Mouse (Mus musculus) heart, embryonic 12.5 days (tissue): ENCODE results near the gene Tsacc. TPM values are rescaled to one million over a fixed set of nuclear protein-coding genes. Genes with fewer than 3 reads are reported as not detected.

ENCODE experiments used
- ATAC-seq: fragments of 200-750 bp; cut with Nextera tagmentation; 2 replicates; pipeline ENCODE4 v1.8.0; 2017; ENCODE audit warnings: moderate TSS enrichment, moderate library complexity; ENCODE audit not compliant: insufficient number of reproducible peaks, low FRiP score
- H3K27ac ChIP-seq: fragments of 300-500 bp; sonication (generic); 2 replicates; pipeline ENCODE4 v1.5.1; 2016; ENCODE audit warnings: mild to moderate bottlenecking, moderate library complexity; ENCODE audit not compliant: poor library complexity, severe bottlenecking
- H3K27me3 ChIP-seq: fragments of 300-500 bp; sonication (generic); replicated peaks from 2 replicates; pipeline ENCODE4 v1.6.1; 2016; ENCODE audit warnings: mild to moderate bottlenecking, moderate library complexity
- H3K36me3 ChIP-seq: fragments of 300-500 bp; sonication (generic); 2 replicates; pipeline ENCODE4 v1.6.1; 2016; ENCODE audit warnings: mild to moderate bottlenecking, moderate library complexity
- H3K4me1 ChIP-seq: fragments of 300-500 bp; sonication (generic); replicated peaks from 2 replicates; pipeline ENCODE4 v1.6.1; 2016; ENCODE audit warnings: mild to moderate bottlenecking
- H3K4me2 ChIP-seq: fragments of 300-500 bp; sonication (generic); 2 replicates; pipeline ENCODE4 v1.6.1; 2016; ENCODE audit warnings: mild to moderate bottlenecking, moderate library complexity
- H3K4me3 ChIP-seq: fragments of 300-500 bp; sonication (generic); 2 replicates; pipeline ENCODE4 v1.5.1; 2016; ENCODE audit warnings: mild to moderate bottlenecking
- H3K9ac ChIP-seq: fragments of 300-500 bp; sonication (generic); 2 replicates; pipeline ENCODE4 v1.6.1; 2016; ENCODE audit warnings: mild to moderate bottlenecking, moderate library complexity
- H3K9me3 ChIP-seq: fragments of 300-500 bp; sonication (generic); replicated peaks from 2 replicates; pipeline ENCODE4 v1.6.1; 2016; ENCODE audit warnings: mild to moderate bottlenecking, moderate library complexity
- WGBS: fragments of 180-500 bp; shearing (Covaris S2); methylation state at CpG from one replicate; pipeline ENCODE4 v1.1.7; 2016; 5-methylcytosine and 5-hydroxymethylcytosine counted together
- polyA plus RNA-seq: library from polyadenylated mRNA; unstranded; fragments of >200 nt; fragmentation: Nextera tagmentation; extraction: Ambion mirVana; gene quantifications from 2 replicates; pipeline ENCODE4 v1.2.1, GENCODE M21; 2016

Gene Tsacc
- polyA plus RNA-seq, 1 experiment from 2014 or later, result 12.7 TPM

GRCm38 (mm10) chr3:88254268-88254926, 42.4 kb downstream of the Tsacc start, which contains the start of gene Rhbg:
Rhbg (minus strand) TSS chr3:88254709.
- Histone ChIP-seq H3K36me3 (no peaks in the 10 kb centered on the region), H3K27ac (no peak within 1 kb of the TSS), H3K4me3 (peak within 1 kb of the TSS; percentile 47), H3K4me2 (peak within 1 kb of the TSS; percentile 77), H3K4me1 (peaks cover 9% of the 10 kb centered on the region), H3K9me3 (no peaks in the 10 kb centered on the region), H3K27me3 (peaks cover 69% of the 10 kb centered on the region), H3K9ac (peak within 1 kb of the TSS; percentile 22)
- ATAC-seq, result 0 out of 2 replicates have a peak, but pooled peaks have one; percentile 18
- 3% methylated on average over 34 of the region's 34 CpGs for WGBS

- H3K4me1 ChIP-seq, result peaks cover 9% of the 10 kb centered on the region
- peaks cover 77% of the 10 kb centered on the region for H3K27me3 ChIP-seq
- no peak for ATAC-seq
- no peak overlapping the region for H3K27ac ChIP-seq
- H3K4me3 ChIP-seq, result no peak overlapping the region
- no peaks in the 10 kb centered on the region for H3K36me3 ChIP-seq
- H3K4me2 ChIP-seq, result no peak overlapping the region
- H3K9ac ChIP-seq, result no peak overlapping the region
- WGBS, result 69% methylated on average over 6 of the region's 6 CpGs
- H3K9me3 ChIP-seq, result no peaks in the 10 kb centered on the region
Measured at GRCm38 (mm10) chr3:88252739-88253138, 44.1 kb downstream of the Tsacc start.

GRCm38 (mm10) chr3:88248406-88248805, 48.4 kb downstream of the Tsacc start:
- Histone ChIP-seq H3K9ac (no peak overlapping the region), H3K27ac (no peak overlapping the region), H3K4me3 (no peak overlapping the region), H3K27me3 (peaks cover 76% of the 10 kb centered on the region), H3K4me2 (no peak overlapping the region), H3K36me3 (no peaks in the 10 kb centered on the region), H3K4me1 (no peaks in the 10 kb centered on the region), H3K9me3 (no peaks in the 10 kb centered on the region)
- 88% methylated on average over 11 of the region's 11 CpGs for WGBS
- no peak for ATAC-seq

DNA sequence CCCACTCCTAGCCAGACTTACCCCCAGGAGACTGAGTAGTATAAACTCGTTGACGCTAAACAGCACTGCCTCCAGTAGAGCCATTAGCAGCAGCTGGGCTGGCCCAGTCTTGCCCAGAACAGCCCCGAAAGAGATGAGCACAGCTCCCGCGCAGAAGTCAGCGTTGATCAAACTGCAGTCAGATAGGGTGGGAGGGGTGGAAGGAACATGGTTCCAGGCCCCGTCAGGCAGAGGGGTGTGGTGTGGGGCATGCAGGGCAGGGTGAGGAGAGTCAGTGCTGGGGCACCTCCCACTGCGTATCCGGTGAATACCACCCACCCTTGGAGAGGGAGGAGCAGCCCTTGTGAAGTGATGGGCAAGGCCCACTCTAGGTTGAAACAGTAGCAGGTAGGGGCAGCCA, 49.1 kb downstream of the Tsacc start:
- 67% methylated on average over 9 of the region's 9 CpGs for WGBS

GRCm38 (mm10) chr3:88245811-88246210, 51.0 kb downstream of the Tsacc start:
- 18% methylated on average over 13 of the region's 13 CpGs for WGBS
- Histone ChIP-seq H3K36me3 (no peaks in the 10 kb centered on the region), H3K4me3 (no peak overlapping the region), H3K9me3 (no peaks in the 10 kb centered on the region), H3K27me3 (peaks cover 79% of the 10 kb centered on the region), H3K4me1 (peaks cover 5% of the 10 kb centered on the region), H3K9ac (no peak overlapping the region), H3K4me2 (no peak overlapping the region), H3K27ac (no peak overlapping the region)
- ATAC-seq, result no peak

More for the DNA sequence above, 49.1 kb downstream of the Tsacc start:
- peaks cover 76% of the 10 kb centered on the region for H3K27me3 ChIP-seq
- H3K27ac ChIP-seq, result no peak overlapping the region
- H3K4me2 ChIP-seq, result no peak overlapping the region
- no peaks in the 10 kb centered on the region for H3K4me1 ChIP-seq
- no peak overlapping the region for H3K4me3 ChIP-seq
- no peak for ATAC-seq
- H3K9ac ChIP-seq, result no peak overlapping the region
- H3K9me3 ChIP-seq, result no peaks in the 10 kb centered on the region
- no peaks in the 10 kb centered on the region for H3K36me3 ChIP-seq

DNA sequence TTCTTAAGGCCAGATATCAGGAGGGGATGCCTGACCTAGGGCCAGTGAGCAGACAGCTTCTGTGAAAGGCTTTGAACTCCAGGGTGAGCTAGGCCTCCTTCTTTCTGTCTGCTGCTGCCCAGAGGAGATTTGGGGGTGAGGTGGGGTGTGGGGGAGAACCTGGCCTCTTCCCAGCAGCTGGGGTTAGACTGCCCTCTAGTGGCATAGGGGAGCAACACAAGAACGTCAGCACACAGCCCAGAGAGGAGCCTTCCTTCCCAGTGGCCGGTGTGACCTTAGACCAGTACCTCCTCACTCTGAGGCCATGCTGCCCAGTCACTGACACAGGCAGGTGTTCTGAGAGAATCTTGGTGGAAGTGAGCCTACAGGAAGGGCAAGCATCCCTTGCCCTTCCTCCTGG, 52.7 kb downstream of the Tsacc start:
- 14% methylated on average over 2 of the region's 2 CpGs for WGBS
- no peak for ATAC-seq
- H3K27me3 ChIP-seq, result peaks cover 96% of the 10 kb centered on the region

DNA sequence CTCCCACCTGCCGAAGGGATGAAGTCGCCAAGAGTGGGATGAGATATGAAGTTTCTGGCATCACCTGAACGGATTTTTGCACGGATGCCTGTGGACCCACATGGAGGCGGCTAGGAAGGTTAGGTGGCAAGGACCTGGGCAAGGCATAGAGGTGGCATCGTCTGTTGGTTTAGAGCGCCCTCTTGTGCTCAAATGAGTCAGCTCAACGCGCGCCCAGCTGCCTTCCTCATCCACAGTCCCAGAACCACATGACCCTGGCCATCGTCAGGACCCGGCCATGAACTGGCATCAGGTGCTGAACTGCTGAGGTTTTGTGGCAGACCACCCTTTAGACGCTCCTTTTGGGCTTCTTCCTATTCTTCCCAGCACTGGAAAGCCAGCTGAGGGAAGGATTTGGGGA, 54.3 kb downstream of the Tsacc start:
- Histone ChIP-seq H3K4me2 (no peak overlapping the region), H3K27me3 (peaks cover 99% of the 10 kb centered on the region), H3K4me1 (peaks cover 5% of the 10 kb centered on the region), H3K9me3 (no peaks in the 10 kb centered on the region), H3K27ac (no peak overlapping the region), H3K36me3 (no peaks in the 10 kb centered on the region), H3K4me3 (no peak overlapping the region), H3K9ac (no peak overlapping the region)
- peak; percentile 50; the same call in 1 of the 2 replicates for ATAC-seq
- 3% methylated on average over 13 of the region's 13 CpGs for WGBS

More for the DNA sequence above, 52.7 kb downstream of the Tsacc start:
- no peak overlapping the region for H3K9ac ChIP-seq
- H3K9me3 ChIP-seq, result no peaks in the 10 kb centered on the region
- H3K36me3 ChIP-seq, result no peaks in the 10 kb centered on the region
- H3K4me2 ChIP-seq, result no peak overlapping the region
- no peak overlapping the region for H3K4me3 ChIP-seq
- peaks cover 5% of the 10 kb centered on the region for H3K4me1 ChIP-seq
- no peak overlapping the region for H3K27ac ChIP-seq

DNA sequence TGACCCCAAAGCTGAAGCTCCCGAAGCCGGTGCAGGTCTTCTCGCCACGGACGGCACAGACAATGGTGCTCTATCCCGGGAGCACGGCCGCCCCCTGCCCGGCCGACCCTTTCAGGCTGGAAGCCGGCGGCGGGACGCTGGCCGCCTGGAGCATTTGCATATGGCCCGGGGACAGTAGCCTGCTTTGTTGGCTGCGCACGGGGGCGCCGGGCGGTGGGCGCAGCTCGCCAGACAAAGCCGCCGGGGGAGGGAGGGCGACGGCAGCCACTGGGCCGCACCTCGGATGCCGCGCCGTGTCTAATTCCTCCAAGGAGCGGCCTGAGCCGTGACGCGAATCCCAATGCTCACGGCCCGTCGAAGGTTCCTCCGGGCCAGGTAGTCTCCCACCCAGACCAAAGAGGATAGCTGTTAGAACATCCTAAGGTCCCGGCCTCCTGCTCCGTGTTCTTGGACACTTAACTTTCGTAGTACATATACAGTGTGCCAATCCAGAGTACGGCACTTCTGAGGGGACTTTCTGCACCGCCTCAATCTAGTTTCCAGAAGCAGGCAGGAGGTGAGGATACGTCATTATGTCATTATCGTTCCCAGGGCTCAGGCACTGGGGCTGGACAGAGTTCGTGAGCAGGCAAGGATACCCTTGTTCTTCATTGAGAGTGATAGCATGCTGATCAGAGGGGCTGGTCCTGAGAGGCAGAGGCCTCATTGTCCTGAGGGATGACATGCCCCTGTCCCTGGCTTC, 55.6 kb downstream of the Tsacc start:
- Histone ChIP-seq H3K9ac (no peak overlapping the region), H3K36me3 (no peaks in the 10 kb centered on the region), H3K27ac (no peak overlapping the region), H3K4me3 (peak overlapping the region; percentile 23), H3K4me1 (peaks cover 5% of the 10 kb centered on the region), H3K4me2 (peak overlapping the region; percentile 50), H3K27me3 (peaks cover 99% of the 10 kb centered on the region), H3K9me3 (no peaks in the 10 kb centered on the region)
- ATAC-seq, result no peak
- WGBS, result 3% methylated on average over 48 of the region's 48 CpGs

- no peaks in the 10 kb centered on the region for H3K36me3 ChIP-seq
- peaks cover 5% of the 10 kb centered on the region for H3K4me1 ChIP-seq
- WGBS, result 55% methylated on average over 4 of the region's 4 CpGs
- peaks cover 97% of the 10 kb centered on the region for H3K27me3 ChIP-seq
- H3K27ac ChIP-seq, result no peak overlapping the region
- H3K4me3 ChIP-seq, result no peak overlapping the region
- ATAC-seq, result no peak
- H3K4me2 ChIP-seq, result no peak overlapping the region
- no peaks in the 10 kb centered on the region for H3K9me3 ChIP-seq
- no peak overlapping the region for H3K9ac ChIP-seq
Measured at GRCm38 (mm10) chr3:88239446-88239845, 57.4 kb downstream of the Tsacc start.

DNA sequence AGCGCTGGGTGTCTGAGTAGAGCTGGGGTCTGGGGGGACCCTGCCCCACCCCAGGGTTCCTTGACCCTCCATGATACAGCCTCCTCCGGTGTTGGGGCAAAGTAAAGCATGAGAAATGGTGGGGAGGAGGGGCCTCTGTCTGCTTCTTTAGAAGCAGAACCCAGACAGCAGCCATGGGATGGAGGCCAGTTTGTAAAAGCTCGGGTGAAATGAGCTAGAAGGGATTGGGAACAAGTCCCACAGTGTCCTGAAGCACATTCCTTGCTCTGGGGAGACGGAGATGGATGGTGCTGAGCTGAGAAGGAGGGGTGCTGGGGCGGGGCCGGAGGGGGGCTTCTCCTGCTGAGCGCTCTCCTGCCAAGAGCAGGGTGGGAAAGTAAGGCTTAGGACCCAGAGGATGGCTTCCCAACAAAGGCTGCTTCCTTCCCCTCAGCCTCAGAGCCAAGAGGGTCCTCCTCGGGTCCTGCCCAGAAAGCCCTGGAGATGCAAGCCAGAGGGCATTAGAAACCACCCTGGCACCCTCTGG, 57.9 kb downstream of the Tsacc start:
- peaks cover 5% of the 10 kb centered on the region for H3K4me1 ChIP-seq
- WGBS, result 48% methylated on average over 8 of the region's 8 CpGs
- no peak overlapping the region for H3K4me2 ChIP-seq
- no peak overlapping the region for H3K4me3 ChIP-seq
- ATAC-seq, result no peak
- no peak overlapping the region for H3K27ac ChIP-seq
- no peak overlapping the region for H3K9ac ChIP-seq
- no peaks in the 10 kb centered on the region for H3K9me3 ChIP-seq
- no peaks in the 10 kb centered on the region for H3K36me3 ChIP-seq
- peaks cover 97% of the 10 kb centered on the region for H3K27me3 ChIP-seq

GRCm38 (mm10) chr3:88237556-88238194, 59.1 kb downstream of the Tsacc start:
- ATAC-seq, result no peak
- H3K9ac ChIP-seq, result no peak overlapping the region
- WGBS, result 10% methylated on average over 10 of the region's 10 CpGs
- H3K27ac ChIP-seq, result no peak overlapping the region
- no peaks in the 10 kb centered on the region for H3K36me3 ChIP-seq
- H3K9me3 ChIP-seq, result no peaks in the 10 kb centered on the region
- peaks cover 97% of the 10 kb centered on the region for H3K27me3 ChIP-seq
- H3K4me3 ChIP-seq, result no peak overlapping the region
- peaks cover 5% of the 10 kb centered on the region for H3K4me1 ChIP-seq
- no peak overlapping the region for H3K4me2 ChIP-seq
